Mouse (Mus musculus): ENCODE results near the gene Gnptab.

GRCm38 (mm10) chr10:88392181-88392847, 13.4 kb downstream of the Gnptab start:
- TF ChIP-seq CTCF (IDR thresholded peaks at IDR 0.05; ENCODE audit: insufficient read depth, low read depth, low read length) (no peak), POLR2A (IDR thresholded peaks at IDR 0.05; ENCODE audit: insufficient read depth, low read depth, low read length) (no peak)

Measured in olfactory bulb, adult 2 months (tissue).